ENCODE assay signal across 15 mouse cellular contexts in the genomic region with DNA sequence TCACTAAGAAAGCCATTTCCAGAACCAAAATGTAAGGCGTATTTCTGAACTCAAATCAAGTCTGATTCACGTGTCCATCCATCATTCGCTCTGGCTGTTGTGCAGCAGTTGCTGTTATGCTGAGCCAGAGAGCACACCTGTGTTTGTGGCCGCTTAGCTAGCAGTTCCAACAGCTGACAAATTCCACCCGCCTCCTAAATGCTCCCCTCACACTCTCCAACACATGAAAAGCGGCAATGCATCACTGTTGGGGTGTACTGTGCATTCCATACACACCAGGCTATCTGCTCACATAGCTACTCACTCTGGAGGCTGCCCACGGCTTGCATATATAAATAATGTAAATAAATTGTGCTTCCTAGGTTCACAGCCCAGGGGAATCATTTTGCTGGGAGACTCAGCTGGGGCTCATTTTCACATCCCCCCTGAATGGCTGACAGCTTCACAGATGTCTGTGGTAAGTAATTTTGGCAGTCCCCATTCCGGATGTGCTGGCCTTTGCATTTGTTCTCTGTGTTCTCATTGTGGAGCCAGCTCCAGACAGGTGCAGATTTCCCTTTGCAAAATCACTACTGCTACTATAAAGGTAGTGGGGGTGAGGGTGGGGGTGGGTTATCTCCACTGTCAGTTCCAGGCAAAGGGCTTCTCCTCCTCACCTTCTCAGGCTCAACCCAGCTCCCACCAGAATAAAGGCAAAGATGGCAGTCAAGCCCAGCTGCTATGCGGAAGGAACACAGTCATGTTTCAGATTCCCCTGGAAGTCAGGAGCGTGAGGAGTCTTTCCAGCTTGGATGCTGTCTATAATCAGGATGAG.
DNase-seq lines count a peak whose midpoint lies in the region; ATAC-seq lines count a peak whose summit lies in the region.
"Had no signal": no experiment of that assay in that cellular context is flagged by ENCODE, and none has a peak within 500 bp of the region (broad histone marks: within the 10 kb centered on the region; RNA-seq: fewer than 3 reads in every experiment).

No protein-coding gene starts in this region.

- H3K27me3 ChIP-seq in neural tube, embryonic 11.5 days (ENCODE audit: control insufficient read depth, insufficient read depth, low read length), result no peaks in the 10 kb centered on the region
- H3K27me3 ChIP-seq: heart, embryonic 15.5 days; intestine, embryonic 15.5 days had no signal

- no peaks in the 10 kb centered on the region for H3K4me1 ChIP-seq in neural tube, embryonic 11.5 days (ENCODE audit: control insufficient read depth, insufficient read depth, low read length)
- H3K4me1 ChIP-seq: heart, embryonic 15.5 days; intestine, embryonic 15.5 days had no signal

- H3K27ac ChIP-seq in neural tube, embryonic 11.5 days (ENCODE audit: low read depth, low read length), result no peak overlapping the region
- H3K27ac ChIP-seq: heart, embryonic 15.5 days; intestine, embryonic 15.5 days had no signal

- H3K4me3 ChIP-seq in neural tube, embryonic 11.5 days (ENCODE audit: low read depth, low read length), result no peak overlapping the region
- H3K4me3 ChIP-seq: heart, embryonic 15.5 days; intestine, embryonic 15.5 days had no signal

- no peaks in the 10 kb centered on the region for H3K9me3 ChIP-seq in neural tube, embryonic 11.5 days (ENCODE audit: control insufficient read depth, low read length)
- H3K9me3 ChIP-seq: heart, embryonic 15.5 days; intestine, embryonic 15.5 days had no signal

- no peaks in the 10 kb centered on the region for H3K36me3 ChIP-seq in neural tube, embryonic 11.5 days (ENCODE audit: control insufficient read depth, insufficient read depth, low read length)
- H3K36me3 ChIP-seq: heart, embryonic 15.5 days; intestine, embryonic 15.5 days had no signal

- DNase-seq in embryo, embryonic 11 days, result peak; percentile 2
- no peak for DNase-seq in embryo, embryonic 9.5 days (ENCODE audit: extremely low spot score)
- peak; percentile 19 for DNase-seq in neural tube, embryonic 11.5 days (ENCODE audit: low spot score)
- no peak for DNase-seq in neural tube, embryonic 10.5 days (ENCODE audit: extremely low spot score, low spot score)
- peak; percentile 36 for DNase-seq in mesoderm, embryonic 11.5 days (ENCODE audit: low read depth, low spot score)
- no peak for DNase-seq in gastrocnemius, adult 18-20 months (ENCODE audit: low spot score)
- DNase-seq in kidney, postnatal 25 days, result no peak
- DNase-seq in testis, postnatal 14 days (ENCODE audit: low spot score), result no peak
- DNase-seq: adrenal gland, postnatal 14 days; gastrocnemius, postnatal 14 days; kidney, postnatal 14 days had no signal

- no peak overlapping the region for H3K9ac ChIP-seq in neural tube, embryonic 11.5 days (ENCODE audit: low read length)
- H3K9ac ChIP-seq: heart, embryonic 15.5 days; intestine, embryonic 15.5 days had no signal

- ATAC-seq in neural tube, embryonic 11.5 days (ENCODE audit: insufficient read depth, low FRiP score, low TSS enrichment), result peak; percentile 71
- ATAC-seq: intestine, embryonic 15.5 days; lung, postnatal 0 days had no signal

- WGBS in neural tube, embryonic 11.5 days, result 71% methylated on average over 10 of the region's 10 CpGs

- no peak overlapping the region for H3K4me2 ChIP-seq in neural tube, embryonic 11.5 days (ENCODE audit: low read depth)
- H3K4me2 ChIP-seq: heart, embryonic 15.5 days; intestine, embryonic 15.5 days; liver, embryonic 11.5 days had no signal

Comparison
In these comparisons a context has a peak if more than half of its experiments do, and no peak if none do; other contexts are left out.
1. DNase-seq: peak in embryo, embryonic 11 days (single experiment), neural tube, embryonic 11.5 days (single experiment) and mesoderm, embryonic 11.5 days (single experiment); none in embryo, embryonic 9.5 days (single experiment), neural tube, embryonic 10.5 days (single experiment), gastrocnemius, adult 18-20 months (single experiment), kidney, postnatal 25 days (0 of 2) and testis, postnatal 14 days (single experiment).